Mouse (Mus musculus) spleen, adult 2 months (tissue): Measurements from ENCODE around the gene Stk17b.

ENCODE experiments used
- CTCF ChIP-seq: fragments of 200-500 bp; IDR thresholded peaks from 2 replicates; pipeline ENCODE4 v1.5.1; 2011; ENCODE audit warnings: mild to moderate bottlenecking, inconsistent platforms; ENCODE audit not compliant: insufficient read depth, insufficient read length, insufficient replicate concordance; ENCODE audit errors: extremely low read depth
- POLR2A ChIP-seq: fragments of 200-500 bp; IDR thresholded peaks from 2 replicates; pipeline ENCODE4 v1.6.1; 2011; ENCODE audit warnings: low read depth, low read length, inconsistent platforms

DNA sequence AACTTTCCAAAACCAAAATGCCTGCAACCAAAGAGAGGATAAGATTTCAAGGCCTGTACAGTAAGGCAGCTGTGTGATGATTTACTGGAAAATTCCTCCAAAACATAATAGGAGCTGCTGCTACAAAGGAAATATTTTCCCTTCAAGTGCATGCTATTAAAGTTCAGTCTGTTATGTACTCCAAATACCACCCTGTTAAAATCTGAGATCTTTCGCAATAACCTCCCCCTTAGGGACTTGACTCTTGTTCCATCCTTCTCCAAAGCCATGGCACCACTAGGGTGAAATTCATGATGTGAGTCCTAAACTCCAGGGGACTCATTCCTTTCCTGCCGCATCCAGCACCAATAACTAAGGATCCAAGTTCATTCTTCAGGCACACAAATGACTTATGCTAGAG is 58.1 kb downstream of the Stk17b start:
- TF ChIP-seq CTCF (no peak), POLR2A (no peak)
